Mouse (Mus musculus) kidney, embryonic 16.5 days (tissue): ENCODE data around the gene Ccdc83. TPM values are rescaled to one million over a fixed set of nuclear protein-coding genes. Genes with fewer than 3 reads are reported as not detected.
A peak's percentile ranks its signal among the peaks of the same experiment; 100 is the strongest.

ENCODE experiments used
- ATAC-seq: fragments of 200-750 bp; cut with Nextera tagmentation; 2 replicates; pipeline ENCODE4 v1.8.0; 2017; ENCODE audit warnings: moderate TSS enrichment; ENCODE audit not compliant: low FRiP score, low TSS enrichment
- H3K27ac ChIP-seq: fragments of 300-500 bp; sonication (generic); 2 replicates; pipeline ENCODE4 v1.5.1; 2014; ENCODE audit warnings: low read length
- H3K27me3 ChIP-seq: fragments of 300-500 bp; sonication (generic); 2 replicates; pipeline ENCODE4 v1.6.1; 2014; ENCODE audit warnings: low read length, control low read depth, mixed read lengths; ENCODE audit not compliant: insufficient read depth
- H3K36me3 ChIP-seq: fragments of 300-500 bp; sonication (generic); 2 replicates; pipeline ENCODE4 v1.6.1; 2014; ENCODE audit warnings: low read length, control low read depth, mixed read lengths; ENCODE audit not compliant: insufficient read depth
- H3K4me1 ChIP-seq: fragments of 300-500 bp; sonication (generic); 2 replicates; pipeline ENCODE4 v1.6.1; 2014; ENCODE audit warnings: low read length, control low read depth, mixed read lengths; ENCODE audit not compliant: insufficient read depth
- H3K4me2 ChIP-seq: fragments of 300-500 bp; sonication (generic); replicated peaks from 2 replicates; pipeline ENCODE4 v1.6.1; 2014; ENCODE audit warnings: low read depth, low read length
- H3K4me3 ChIP-seq: fragments of 300-500 bp; sonication (generic); 2 replicates; pipeline ENCODE4 v1.5.1; 2014; ENCODE audit warnings: mild to moderate bottlenecking, low read length
- H3K9ac ChIP-seq: fragments of 300-500 bp; sonication (generic); replicated peaks from 2 replicates; pipeline ENCODE4 v1.6.1; 2014; ENCODE audit warnings: low read length
- H3K9me3 ChIP-seq: fragments of 300-500 bp; sonication (generic); 2 replicates; pipeline ENCODE4 v1.6.1; 2016; ENCODE audit warnings: low read length, control low read depth
- WGBS: fragments of 180-500 bp; shearing (Covaris S2); extraction: QIAGEN DNeasy Blood & Tissue Kit; methylation state at CpG from one replicate; pipeline ENCODE4 v1.1.7; 2014; 5-methylcytosine and 5-hydroxymethylcytosine counted together
- polyA plus RNA-seq: library from polyadenylated mRNA; unstranded; fragments of >200 nt; fragmentation: Nextera tagmentation; extraction: Ambion mirVana; gene quantifications from 2 replicates; pipeline ENCODE4 v1.2.1, GENCODE M21; 2015

Gene Ccdc83
- polyA plus RNA-seq, 1 experiment from 2014 or later: not detected

DNA sequence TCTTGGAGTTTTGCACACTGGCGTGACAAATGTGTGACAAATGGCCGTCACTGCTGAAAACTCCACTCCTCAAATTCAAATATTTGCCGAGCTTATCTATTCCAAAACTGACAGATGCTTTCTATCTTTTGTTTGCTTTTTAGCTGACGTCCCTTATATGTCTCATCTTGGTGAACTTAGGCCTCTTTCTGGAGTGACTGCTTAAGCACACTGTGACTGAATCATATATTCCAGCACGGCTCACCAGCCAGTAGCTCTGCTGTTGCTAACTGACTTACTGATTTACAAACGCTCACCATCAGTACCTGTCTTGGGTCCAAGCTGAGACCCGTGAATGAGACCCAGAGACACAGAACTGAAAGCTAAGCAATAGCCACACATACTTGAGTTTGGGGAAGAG is 19.2 kb upstream of the Ccdc83 start:
- H3K4me2 ChIP-seq: no peak overlapping the region
- H3K4me3 ChIP-seq: no peak overlapping the region
- H3K9me3 ChIP-seq: no peaks in the 10 kb centered on the region
- no peak overlapping the region for H3K27ac ChIP-seq
- ATAC-seq: no peak
- no peak overlapping the region for H3K9ac ChIP-seq
- no peaks in the 10 kb centered on the region for H3K27me3 ChIP-seq
- H3K36me3 ChIP-seq: no peaks in the 10 kb centered on the region
- 0 out of 2 replicates have a peak, but pooled peaks cover 8% of the 10 kb centered on the region for H3K4me1 ChIP-seq
- WGBS: 69% methylated on average over 7 of the region's 7 CpGs

DNA sequence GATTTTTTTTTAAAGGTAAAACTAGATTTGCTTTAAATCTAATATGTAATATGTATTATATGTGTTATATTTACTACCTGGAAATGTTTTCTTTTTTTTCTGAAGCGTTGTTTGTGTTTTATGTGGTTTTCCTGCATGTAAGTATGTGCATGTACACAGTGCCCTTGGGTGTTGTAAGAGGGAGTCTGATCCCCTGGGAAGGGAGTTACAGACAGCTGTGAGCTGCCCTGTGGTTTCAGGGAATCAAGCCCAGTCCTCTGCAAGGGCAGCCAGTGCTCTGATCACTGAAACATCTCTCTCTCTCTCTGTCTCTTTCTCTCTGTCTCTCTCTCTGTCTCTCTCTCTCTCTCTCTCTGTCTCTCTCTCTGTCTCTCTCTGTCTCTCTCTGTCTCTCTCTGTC is 17.2 kb upstream of the Ccdc83 start:
- no peak overlapping the region for H3K4me3 ChIP-seq
- no peak overlapping the region for H3K4me2 ChIP-seq
- H3K9ac ChIP-seq: no peak overlapping the region
- H3K4me1 ChIP-seq: peaks cover 12% of the 10 kb centered on the region; the same call in 1 of the 2 replicates
- H3K36me3 ChIP-seq: no peaks in the 10 kb centered on the region
- H3K9me3 ChIP-seq: no peaks in the 10 kb centered on the region
- no peak for ATAC-seq
- no peaks in the 10 kb centered on the region for H3K27me3 ChIP-seq
- H3K27ac ChIP-seq: no peak overlapping the region
- WGBS: 73% methylated on average over 1 of the region's 1 CpGs

DNA sequence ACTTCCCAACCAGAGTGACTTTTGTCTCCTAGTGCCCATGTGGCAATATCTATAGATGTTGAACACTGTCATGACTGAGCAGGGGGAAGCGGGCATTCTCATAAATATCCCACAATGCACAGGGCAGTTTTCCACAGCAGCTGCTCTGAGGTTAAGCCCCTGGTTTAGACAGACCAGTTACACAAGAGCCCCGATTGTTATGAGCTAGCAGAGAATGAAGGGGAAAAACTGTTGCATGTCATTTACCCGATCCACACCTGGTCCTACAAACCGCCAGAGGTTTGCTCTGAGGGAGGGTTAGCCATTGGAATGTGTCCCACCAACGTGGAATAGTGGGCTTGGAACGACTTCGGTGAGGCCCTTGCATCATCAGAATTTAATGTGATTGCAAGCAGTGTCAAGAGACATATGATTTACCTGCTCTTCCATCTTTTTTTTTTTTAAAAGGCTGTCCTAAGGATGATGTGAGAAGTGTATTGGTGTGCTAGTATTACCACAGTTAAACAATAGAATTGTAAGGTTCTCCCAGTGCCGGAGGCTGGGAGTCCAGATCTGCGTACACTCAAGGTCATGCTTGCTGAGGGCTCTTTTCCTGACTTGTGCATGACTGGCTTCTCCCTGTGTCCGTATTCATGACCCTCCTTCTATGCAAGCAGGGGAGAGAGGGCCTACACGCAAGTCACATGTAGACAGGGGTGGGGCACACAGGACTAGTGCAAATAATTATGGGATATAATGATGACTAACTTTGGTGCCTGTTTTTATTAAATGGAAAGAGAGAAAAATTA is 16.4 kb upstream of the Ccdc83 start:
- Histone ChIP-seq H3K4me3 (no peak overlapping the region), H3K9ac (no peak overlapping the region), H3K36me3 (no peaks in the 10 kb centered on the region), H3K9me3 (no peaks in the 10 kb centered on the region), H3K27ac (peak overlapping the region; percentile 11; the same call in 1 of the 2 replicates), H3K4me2 (no peak overlapping the region), H3K27me3 (no peaks in the 10 kb centered on the region), H3K4me1 (peaks cover 19% of the 10 kb centered on the region; the same call in 1 of the 2 replicates)
- 0 out of 2 replicates have a peak, but pooled peaks have one; percentile 8 for ATAC-seq
- 73% methylated on average over 11 of the region's 11 CpGs for WGBS

DNA sequence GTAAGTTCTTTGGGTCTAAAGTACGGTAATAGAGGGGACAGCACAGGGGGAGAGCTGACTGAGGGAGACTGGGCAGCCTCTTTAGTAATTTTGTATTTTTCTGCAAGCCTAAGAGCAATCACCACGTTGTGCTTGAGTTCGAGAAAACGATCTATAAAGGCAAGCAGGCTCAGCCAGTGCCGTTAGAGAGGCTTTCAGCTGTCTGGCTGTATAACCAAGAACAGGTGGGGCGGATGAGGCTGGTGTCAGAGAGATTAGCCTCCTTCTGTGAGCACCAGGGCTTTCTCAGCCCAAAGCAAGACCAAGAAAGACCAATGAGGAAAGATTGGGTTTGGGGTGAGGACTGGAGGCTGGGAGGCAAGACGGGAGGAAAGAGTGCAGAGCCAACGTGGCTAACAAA is 15.3 kb upstream of the Ccdc83 start:
- 57% methylated on average over 8 of the region's 8 CpGs for WGBS
- no peak overlapping the region for H3K4me2 ChIP-seq
- H3K9ac ChIP-seq: no peak overlapping the region
- ATAC-seq: no peak
- no peaks in the 10 kb centered on the region for H3K27me3 ChIP-seq
- H3K4me1 ChIP-seq: peaks cover 21% of the 10 kb centered on the region; the same call in 1 of the 2 replicates
- H3K27ac ChIP-seq: peak overlapping the region; percentile 32; the same call in 1 of the 2 replicates
- no peaks in the 10 kb centered on the region for H3K36me3 ChIP-seq
- H3K4me3 ChIP-seq: no peak overlapping the region
- no peaks in the 10 kb centered on the region for H3K9me3 ChIP-seq

DNA sequence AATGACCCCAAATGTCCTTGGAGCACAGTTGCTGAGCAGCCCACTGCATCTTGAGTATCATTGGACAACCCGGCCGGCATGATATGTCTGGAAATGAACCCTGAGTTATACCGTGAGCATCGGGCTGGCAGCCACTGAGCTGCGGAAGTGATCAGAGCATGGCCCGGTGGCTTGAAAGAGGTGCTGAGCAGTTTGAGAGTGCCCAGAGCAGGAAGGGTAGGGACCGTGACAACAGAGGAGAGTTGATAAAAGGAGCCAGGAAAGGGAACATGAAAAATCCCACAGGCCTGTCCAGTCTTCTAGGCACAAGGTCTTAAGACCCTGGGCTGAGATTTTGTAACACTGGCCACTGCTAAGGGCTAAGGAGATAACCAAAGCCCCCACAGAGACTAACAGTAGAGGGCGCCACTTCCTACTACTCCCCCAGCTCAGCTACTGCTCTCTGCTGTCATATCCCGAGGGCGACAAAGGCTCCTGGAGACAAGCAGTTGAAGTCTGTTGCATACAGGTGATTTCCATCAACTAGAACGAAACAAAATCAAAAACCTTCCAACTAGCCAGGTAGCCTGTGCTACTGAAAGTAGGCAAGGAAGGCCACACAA is 14.8 kb upstream of the Ccdc83 start:
- WGBS: 60% methylated on average over 11 of the region's 11 CpGs
- H3K4me1 ChIP-seq: peaks cover 21% of the 10 kb centered on the region; the same call in 1 of the 2 replicates
- no peaks in the 10 kb centered on the region for H3K36me3 ChIP-seq
- H3K4me2 ChIP-seq: no peak overlapping the region
- no peak overlapping the region for H3K9ac ChIP-seq
- H3K9me3 ChIP-seq: no peaks in the 10 kb centered on the region
- peak; percentile 29; the same call in 1 of the 2 replicates for ATAC-seq
- H3K27me3 ChIP-seq: no peaks in the 10 kb centered on the region
- H3K4me3 ChIP-seq: no peak overlapping the region
- no peak overlapping the region; the same call in 1 of the 2 replicates for H3K27ac ChIP-seq

- 93% methylated on average over 4 of the region's 4 CpGs for whole genome bisulfite sequencing
- no peak for ATAC-seq
- no peak overlapping the region for H3K4me3 ChIP-seq
These were observed 13.6 kb upstream of the Ccdc83 start for GRCm38 (mm10) chr7:90279136-90279535.

GRCm38 (mm10) chr7:90277769-90278168 is 12.2 kb upstream of the Ccdc83 start:
- WGBS: 16% methylated on average over 4 of the region's 4 CpGs
- no peaks in the 10 kb centered on the region for H3K27me3 ChIP-seq
- H3K36me3 ChIP-seq: no peaks in the 10 kb centered on the region
- peak; percentile 40 for ATAC-seq
- H3K27ac ChIP-seq: peak overlapping the region; percentile 66; the same call in 1 of the 2 replicates
- peaks cover 21% of the 10 kb centered on the region; the same call in 1 of the 2 replicates for H3K4me1 ChIP-seq
- H3K9me3 ChIP-seq: no peaks in the 10 kb centered on the region
- H3K4me3 ChIP-seq: no peak overlapping the region
- 0 out of 2 replicates have a peak overlapping the region, but pooled peaks have one; percentile 11 for H3K4me2 ChIP-seq
- no peak overlapping the region for H3K9ac ChIP-seq

More at GRCm38 (mm10) chr7:90279136-90279535, 13.6 kb upstream of the Ccdc83 start:
- Histone ChIP-seq H3K27ac (no peak overlapping the region), H3K4me2 (no peak overlapping the region), H3K9me3 (no peaks in the 10 kb centered on the region), H3K27me3 (no peaks in the 10 kb centered on the region), H3K4me1 (peaks cover 21% of the 10 kb centered on the region; the same call in 1 of the 2 replicates), H3K9ac (no peak overlapping the region), H3K36me3 (no peaks in the 10 kb centered on the region)

DNA sequence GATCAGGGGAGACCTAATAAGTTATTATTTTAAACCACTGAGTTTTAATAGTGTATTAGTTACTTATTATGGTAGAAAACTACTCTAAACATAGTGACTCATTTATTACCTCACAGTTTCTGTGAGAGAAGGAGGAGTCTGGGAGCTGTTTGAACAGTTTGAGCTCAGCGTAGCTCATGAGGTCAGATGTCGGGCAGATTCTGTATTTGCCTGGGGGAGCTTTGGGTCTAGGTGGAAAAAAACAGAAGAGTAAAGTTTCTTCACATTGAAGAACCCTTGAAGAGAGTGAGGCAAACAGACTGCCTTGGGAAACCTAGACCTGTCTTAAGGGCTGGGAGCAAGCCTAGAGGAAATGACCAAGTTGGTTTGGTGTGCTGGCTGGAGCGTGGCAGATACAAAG is 11.7 kb upstream of the Ccdc83 start:
- peak; percentile 77 for ATAC-seq
- H3K9ac ChIP-seq: no peak overlapping the region
- H3K4me1 ChIP-seq: peaks cover 21% of the 10 kb centered on the region; the same call in 1 of the 2 replicates
- H3K27me3 ChIP-seq: no peaks in the 10 kb centered on the region
- 35% methylated on average over 3 of the region's 3 CpGs for WGBS
- H3K27ac ChIP-seq: peak overlapping the region; percentile 69; the same call in 1 of the 2 replicates
- H3K4me3 ChIP-seq: no peak overlapping the region
- no peaks in the 10 kb centered on the region for H3K9me3 ChIP-seq
- no peaks in the 10 kb centered on the region for H3K36me3 ChIP-seq
- H3K4me2 ChIP-seq: 0 out of 2 replicates have a peak overlapping the region, but pooled peaks have one; percentile 11

GRCm38 (mm10) chr7:90274561-90275100 is 9.1 kb upstream of the Ccdc83 start:
- no peaks in the 10 kb centered on the region for H3K27me3 ChIP-seq
- no peak overlapping the region for H3K27ac ChIP-seq
- 49% methylated on average over 11 of the region's 11 CpGs for WGBS
- peaks cover 13% of the 10 kb centered on the region; the same call in 1 of the 2 replicates for H3K4me1 ChIP-seq
- no peaks in the 10 kb centered on the region for H3K9me3 ChIP-seq
- H3K4me3 ChIP-seq: no peak overlapping the region
- no peak for ATAC-seq
- H3K4me2 ChIP-seq: no peak overlapping the region
- H3K9ac ChIP-seq: no peak overlapping the region
- no peaks in the 10 kb centered on the region for H3K36me3 ChIP-seq
